Mouse (Mus musculus): ENCODE data around the gene Fam126b.
"Not testable (repeated sequence)": the region's sequence is repeated elsewhere in the genome, so short reads cannot be mapped to it uniquely, and the experiment has no call there.

The Fam126b gene

GRCm38 (mm10) chr1:58570437-58570836 lies 15.7 kb downstream of the Fam126b start:
- no peak for DNase-seq (ENCODE audit: low read depth, low spot score)

DNA sequence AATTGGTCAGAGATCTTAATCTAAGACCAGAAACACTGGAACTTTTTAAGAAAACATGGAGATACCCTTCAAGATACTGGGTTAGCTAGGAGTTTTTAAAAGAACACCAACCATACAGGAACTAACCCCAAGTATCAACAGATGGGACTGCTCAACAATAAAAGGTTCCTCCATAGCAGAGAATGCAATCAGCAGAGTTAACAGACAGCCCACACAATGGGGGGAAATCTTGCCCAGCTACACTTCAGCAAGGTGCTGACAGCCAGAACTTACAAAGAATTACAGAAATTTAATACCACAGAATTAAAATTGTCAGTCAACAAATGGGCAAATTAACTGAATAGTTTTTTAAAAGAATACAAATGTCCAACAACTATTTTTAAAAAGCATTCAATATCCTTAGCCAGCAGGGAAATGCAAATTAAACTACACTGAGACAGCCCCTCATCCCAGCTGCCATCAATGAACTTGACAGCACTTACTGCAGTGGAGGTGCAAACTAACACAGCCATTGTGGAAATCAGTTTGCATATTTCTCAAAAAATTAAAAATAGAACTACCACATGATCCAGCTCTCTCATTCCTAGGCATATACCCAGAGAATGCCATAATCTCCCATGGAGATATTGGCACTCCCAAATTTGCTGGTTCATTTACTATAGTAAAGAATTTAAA lies 17.5 kb downstream of the Fam126b start:
- no peak for DNase-seq (ENCODE audit: low read depth, low spot score)

DNA sequence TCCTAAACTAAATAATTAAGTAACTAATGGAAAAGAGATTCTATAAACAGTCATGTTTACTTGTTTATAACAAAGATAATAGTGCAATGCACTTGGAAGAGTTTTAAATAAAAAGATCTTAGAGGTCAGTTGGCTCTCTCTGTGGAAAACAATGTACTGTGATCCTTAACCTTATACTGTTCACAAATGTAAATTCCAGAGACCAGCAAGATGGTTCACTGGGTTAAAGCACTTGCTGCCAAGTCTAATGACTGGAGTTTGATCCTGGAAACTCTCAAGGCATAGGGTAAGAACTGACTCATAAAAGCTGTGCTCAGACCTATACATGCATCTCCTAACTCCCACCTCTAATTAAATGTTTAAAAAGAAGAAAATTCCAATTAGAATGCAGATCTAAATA lies 19.5 kb downstream of the Fam126b start:
- DNase-seq (ENCODE audit: low read depth, low spot score), result no peak

GRCm38 (mm10) chr1:58564981-58565380 lies 21.1 kb downstream of the Fam126b start:
- DNase-seq (ENCODE audit: low read depth, low spot score), result no peak

- peak; percentile 11 for DNase-seq (ENCODE audit: low read depth, low spot score)
Measured at GRCm38 (mm10) chr1:58562455-58562854, 23.7 kb downstream of the Fam126b start.

GRCm38 (mm10) chr1:58560370-58560769 lies 25.8 kb downstream of the Fam126b start:
- DNase-seq (ENCODE audit: low read depth, low spot score), result not testable (repeated sequence)

- DNase-seq (ENCODE audit: low read depth, low spot score), result no peak
Measured at GRCm38 (mm10) chr1:58541386-58541785, 44.7 kb downstream of the Fam126b start.

DNA sequence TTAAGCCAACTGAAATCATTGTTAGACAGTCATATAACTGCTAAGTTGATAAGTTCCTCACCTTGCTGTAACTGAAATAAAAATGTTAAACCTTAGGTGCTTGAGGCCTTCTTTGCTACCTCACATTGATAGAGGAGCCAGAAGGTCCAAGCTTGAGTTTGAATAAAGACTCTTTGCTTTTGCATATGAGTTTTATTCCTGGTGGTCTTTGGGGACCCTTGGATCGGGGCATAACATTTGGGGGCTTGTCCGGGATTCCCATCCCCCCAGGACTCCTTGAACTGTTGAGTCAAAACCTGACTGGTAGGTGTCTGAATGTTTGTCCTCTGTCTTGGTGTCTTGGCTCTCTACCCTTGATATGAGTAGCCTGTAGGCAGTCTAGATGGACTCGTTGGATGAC lies 78.9 kb downstream of the Fam126b start:
- no peak for DNase-seq (ENCODE audit: low read depth, low spot score)

DNA sequence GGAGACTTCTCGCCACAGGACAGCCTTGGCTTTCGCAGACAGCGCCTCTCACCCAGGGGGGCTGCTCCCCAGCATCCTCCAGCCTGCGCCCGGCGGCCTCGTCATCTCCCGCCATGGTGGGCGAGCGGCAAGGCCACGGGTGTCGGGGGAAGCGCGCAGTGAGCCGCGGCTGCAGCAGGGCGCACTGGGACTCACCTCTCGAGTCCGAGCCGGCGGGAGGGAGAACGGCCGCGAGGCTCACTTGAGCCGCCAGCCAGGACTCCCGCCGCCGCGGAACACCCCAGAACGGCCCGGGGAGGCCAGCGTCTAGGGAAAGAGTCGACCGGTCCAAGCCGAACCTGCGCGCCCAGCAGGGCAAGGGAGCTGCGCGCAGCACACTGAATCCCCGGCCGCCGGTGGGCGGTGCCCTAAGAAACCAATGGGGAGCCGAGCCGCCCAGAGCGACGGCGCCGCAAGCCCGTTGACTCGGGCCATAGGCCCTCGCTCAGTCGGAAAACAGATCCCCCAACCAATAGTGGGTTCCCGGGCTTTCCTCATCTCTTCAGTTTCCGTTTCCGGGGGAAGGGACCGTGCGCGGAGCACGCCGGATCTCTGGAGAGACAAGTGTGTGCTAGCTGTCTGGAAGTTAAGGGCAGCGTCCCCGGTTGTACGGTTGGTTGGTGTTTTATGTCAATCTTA lies 81.4 kb downstream of the Fam126b start, which contains the start of gene Orc2:
Gene Orc2, minus strand, starts transcription at position 533 of the 678 bp plus-strand sequence.
- peak; percentile 93 for DNase-seq (ENCODE audit: low read depth, low spot score)

DNA sequence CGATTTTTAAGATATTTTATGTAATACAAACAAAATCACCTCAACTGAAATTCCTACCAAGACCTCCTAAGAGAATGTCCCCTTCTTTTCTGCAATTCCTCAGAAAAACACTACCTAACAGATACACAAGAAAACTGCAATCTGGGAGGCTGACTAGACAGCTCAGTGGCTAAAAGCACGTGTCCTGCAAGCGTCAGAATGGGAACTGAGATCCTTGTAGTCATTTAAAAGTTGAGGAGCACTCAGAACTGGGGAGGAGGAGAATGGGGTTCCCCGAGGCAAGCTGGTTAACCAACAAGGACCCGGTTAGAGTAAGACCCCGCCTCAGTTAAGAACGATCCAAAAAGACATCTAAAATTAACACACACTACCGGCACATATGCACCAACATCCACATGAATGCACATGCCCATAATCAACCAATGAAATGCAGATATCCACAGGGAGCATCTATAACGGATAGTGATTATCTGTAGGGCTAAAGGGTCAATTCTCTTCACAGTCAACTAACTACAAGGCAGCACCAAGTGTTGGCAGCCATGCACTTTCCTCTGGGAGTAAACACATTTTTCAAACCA lies 82.2 kb downstream of the Fam126b start:
- DNase-seq (ENCODE audit: low read depth, low spot score), result no peak

DNA sequence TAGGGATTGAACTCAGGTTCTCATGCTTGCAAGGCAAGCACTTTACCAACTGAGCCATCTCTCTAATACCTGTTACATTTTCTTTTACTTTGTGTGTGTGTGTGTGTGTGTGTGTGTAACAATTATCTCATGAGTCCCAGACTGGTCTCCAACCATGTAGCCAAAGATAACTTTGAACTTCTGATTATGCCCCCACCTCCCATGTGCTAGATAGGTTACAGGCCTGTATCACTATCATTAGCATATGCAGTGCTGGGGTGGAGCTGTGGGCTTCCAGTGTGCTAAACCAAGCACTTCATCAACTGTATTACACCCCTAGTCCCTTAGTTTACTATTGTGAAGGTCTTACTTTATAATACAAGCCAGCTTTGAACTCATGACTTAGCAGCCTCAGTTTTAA lies 83.0 kb downstream of the Fam126b start:
- DNase-seq (ENCODE audit: low read depth, low spot score), result no peak

- DNase-seq (ENCODE audit: low read depth, low spot score), result no peak
Measured at GRCm38 (mm10) chr1:58498758-58499157, 87.4 kb downstream of the Fam126b start.

DNA sequence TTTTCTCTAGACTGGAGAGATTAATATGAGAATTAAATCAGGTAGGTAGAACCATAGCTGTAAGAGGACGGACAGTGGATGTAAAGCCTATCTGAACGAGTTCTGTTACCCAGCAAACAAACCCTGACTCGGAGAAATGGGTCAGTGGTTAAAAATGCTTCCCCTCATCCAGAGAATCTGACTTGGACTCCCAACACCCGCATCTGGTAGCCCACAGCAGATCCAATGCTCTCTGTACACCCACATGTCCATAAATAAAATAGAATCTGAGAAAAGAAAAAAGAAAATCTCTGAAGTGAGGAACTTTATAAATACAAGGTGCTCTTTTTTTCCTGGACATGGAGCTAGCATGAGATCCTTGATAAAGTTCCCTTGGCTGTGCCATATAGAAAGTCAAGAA lies 88.4 kb downstream of the Fam126b start:
- no peak for DNase-seq (ENCODE audit: low read depth, low spot score)

DNA sequence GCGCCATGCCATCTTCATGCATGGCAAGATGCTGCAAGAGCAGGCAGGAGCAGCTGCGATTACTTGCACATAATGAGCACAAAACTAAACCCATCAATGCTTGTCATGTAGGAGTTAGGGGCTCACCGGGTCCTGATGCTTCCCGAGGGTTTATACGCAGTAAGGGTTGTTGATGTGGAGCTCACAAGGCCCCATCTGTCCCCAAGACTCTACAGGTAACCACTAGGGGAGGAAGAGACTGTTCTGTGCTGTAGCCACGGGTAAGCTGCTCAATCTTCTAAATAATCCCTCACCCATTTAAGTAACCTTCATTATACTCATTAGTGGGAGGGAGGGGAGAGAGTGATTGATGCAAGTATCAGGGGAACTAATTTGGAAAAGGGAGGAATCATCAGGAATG lies 90.5 kb downstream of the Fam126b start:
- DNase-seq (ENCODE audit: low read depth, low spot score), result no peak

DNA sequence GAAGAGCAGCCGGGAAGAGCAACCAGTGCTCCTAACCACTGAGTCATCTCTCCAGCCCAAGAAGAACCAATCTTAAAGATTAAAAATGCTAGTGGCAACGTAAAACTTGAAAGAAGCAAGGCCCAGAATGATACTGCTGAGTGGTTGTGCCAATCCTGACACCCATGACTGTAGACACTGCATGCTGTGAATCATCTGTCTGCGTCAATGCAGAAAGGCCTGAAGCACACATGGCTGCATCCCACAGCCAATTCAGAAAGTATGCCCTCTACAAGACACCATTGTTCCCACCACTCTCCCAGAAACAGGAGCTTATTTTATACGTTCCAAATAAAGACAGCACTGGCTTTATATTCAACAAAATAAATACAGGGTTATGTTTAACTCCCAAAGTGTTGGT lies 103.5 kb downstream of the Fam126b start:
- DNase-seq (ENCODE audit: low read depth, low spot score), result no peak

DNA sequence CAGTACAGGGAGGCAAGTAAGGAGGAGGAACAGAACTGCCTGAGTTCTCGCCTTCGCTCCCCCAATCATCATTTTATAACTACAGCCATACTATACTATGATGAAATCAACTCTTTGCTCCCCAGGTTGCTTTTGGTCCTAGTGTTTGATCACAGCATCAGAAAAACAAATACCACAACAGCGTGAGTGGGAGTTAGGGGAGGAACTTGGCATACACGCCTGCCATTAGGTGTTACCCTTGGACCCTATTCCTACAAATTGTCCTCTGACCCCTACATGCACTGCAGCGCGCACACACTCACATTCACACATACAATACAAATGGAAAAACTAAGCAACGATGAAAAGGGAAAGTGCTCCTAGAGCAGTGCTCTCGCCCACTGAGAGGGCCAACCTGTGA lies 110.5 kb downstream of the Fam126b start:
- DNase-seq (ENCODE audit: low read depth, low spot score), result no peak

Data from forelimb bud, embryonic 11.5 days (tissue).